Mouse (Mus musculus) CD4-positive, CD25-positive, alpha-beta regulatory T cell, adult 2 months (primary cell): ENCODE data around the gene Ppp1r9b.
A peak's percentile ranks its signal among the peaks of the same experiment; 100 is the strongest.
"Not testable (repeated sequence)": the region's sequence is repeated elsewhere in the genome, so short reads cannot be mapped to it uniquely, and the experiment has no call there.

ENCODE experiments used
- DNase-seq: peaks from one replicate; pipeline ENCODE4 v3.0.0-alpha.2; 2012; ENCODE audit warnings: low read depth, low spot score

The Ppp1r9b gene

DNA sequence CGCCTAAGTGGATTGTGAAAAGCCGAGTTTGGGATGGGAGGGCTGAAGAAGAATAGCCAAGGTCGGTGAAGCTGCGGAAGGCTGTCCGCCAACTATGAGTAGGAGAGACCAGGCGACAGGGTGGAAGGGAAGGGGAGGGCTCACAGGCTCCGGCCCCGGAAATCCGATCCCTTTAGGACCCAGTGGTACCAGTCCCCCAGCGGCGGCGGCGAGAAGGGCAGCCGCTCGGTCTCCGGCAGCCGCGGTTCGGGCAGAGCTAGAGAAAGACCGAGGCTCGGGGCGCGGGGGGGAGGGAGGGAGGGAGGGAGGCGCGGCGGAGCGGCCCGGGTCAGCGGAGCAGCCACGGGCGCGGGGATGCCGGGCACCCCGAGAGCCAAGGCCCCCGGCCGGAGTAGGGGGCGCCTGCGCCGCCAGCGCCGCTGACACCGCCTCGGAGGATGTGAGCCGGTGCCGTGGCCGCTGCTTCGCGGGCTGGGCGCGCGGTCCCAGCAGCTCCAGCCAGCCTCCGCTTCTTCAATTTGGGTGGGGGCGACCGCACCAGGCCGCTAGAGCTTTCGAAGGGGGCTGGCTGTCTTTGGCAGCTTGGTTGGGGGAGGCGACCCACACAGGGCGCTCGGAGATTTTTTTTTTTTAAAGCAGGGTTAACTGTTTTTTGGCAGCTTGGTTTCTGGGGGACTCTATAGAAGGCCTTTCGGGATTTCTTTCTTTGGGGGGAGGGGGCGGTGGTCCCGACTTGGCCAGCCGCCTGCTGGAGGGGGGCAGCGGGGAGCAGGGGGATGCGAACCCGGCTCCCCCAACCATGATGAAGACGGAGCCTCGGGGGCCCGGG lies at the start of gene Ppp1r9b:
Gene Ppp1r9b, plus strand, starts transcription at position 287 of the 829 bp plus-strand sequence.
- peak; percentile 93 for DNase-seq

- DNase-seq: no peak
These were observed 49.7 kb upstream of the Ppp1r9b start for GRCm38 (mm10) chr11:94941121-94941520.

GRCm38 (mm10) chr11:94941776-94942175 lies 49.1 kb upstream of the Ppp1r9b start:
- no peak for DNase-seq

DNA sequence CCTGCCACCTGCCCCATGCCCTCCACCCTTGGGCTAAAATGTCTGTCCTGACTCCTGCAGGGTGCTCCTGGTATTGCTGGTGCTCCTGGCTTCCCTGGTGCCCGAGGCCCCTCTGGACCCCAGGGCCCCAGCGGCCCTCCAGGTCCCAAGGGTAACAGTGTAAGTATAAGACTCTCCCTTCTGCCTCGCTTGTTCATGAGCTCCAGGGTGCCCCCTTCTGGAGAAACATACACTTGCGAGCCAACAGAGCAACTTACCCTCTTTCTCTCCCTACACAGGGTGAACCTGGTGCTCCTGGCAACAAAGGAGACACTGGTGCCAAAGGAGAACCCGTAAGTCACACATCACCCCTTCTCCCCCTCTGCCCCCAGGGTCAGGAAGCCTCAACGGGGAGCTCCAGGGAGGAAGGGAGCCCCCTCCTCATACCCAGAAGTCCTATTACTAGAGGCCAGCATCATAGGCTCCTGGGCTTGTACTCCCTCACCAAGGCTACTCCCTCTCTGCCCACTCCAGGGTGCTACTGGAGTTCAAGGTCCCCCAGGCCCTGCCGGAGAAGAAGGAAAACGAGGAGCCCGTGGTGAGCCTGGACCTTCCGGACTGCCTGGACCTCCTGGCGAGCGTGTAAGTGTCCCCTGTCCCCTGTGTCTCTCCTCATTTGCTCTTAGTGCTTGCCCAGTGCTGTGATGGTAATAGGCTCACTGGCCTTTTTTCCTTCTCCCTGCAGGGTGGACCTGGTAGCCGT lies 48.4 kb upstream of the Ppp1r9b start:
- peak; percentile 76 for DNase-seq

DNA sequence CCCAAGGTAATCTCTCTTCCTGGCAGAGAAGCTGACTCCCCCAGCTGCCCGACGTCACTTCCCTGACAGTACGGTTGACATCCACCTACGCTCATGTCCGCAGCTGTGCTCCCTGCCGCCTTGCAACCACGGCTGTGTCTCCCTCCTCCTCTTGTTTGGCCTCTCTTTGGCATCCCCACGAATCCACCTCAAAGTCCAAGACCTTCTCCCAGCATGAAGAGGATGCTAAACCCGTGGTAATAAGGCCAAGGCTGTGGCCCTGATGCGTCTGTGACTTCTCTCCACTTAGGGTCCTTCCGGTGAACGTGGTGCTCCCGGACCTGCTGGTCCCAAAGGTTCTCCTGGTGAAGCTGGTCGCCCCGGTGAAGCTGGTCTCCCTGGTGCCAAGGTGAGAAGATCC lies 47.8 kb upstream of the Ppp1r9b start:
- peak; percentile 40 for DNase-seq

GRCm38 (mm10) chr11:94944295-94944694 lies 46.5 kb upstream of the Ppp1r9b start:
- no peak for DNase-seq

DNA sequence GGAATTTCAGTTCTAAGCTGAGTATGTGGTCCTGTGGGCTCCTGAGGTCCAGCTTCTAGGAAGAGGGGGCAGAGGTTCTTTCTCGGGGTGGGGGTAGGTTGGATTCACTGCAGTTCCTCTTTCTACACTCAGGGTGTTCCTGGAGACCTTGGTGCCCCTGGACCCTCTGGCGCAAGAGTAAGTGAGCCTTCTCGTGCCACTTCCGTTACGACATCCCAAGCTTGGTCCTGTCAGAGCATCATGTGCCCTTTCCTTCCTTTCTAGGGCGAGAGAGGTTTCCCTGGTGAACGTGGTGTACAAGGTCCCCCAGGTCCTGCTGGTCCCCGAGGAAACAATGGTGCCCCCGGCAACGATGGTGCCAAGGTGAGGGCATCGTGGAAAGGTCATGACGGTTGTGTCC lies 45.6 kb upstream of the Ppp1r9b start:
- no peak for DNase-seq

DNA sequence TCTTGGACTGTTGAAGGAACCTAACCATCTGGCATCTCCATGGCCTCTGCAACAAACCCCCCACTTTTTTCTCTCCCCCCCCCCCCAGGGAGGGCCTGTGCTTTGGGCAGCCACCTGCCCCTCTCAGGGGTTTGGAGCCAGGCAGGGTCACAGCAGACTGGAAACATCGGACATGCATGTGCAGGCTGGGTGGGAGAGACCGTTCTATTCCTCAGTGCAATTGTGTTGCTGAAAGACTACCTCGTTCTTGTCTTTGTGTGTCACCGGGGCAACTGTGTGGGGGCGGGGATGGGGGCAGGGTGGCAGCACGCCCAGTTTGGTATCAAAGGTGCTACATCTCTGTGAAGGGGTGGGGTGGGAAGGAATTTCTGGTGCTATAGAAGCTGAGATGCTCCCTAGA lies 38.7 kb upstream of the Ppp1r9b start:
- DNase-seq: peak; percentile 27

GRCm38 (mm10) chr11:94955103-94955502 lies 35.7 kb upstream of the Ppp1r9b start:
- DNase-seq: no peak

DNA sequence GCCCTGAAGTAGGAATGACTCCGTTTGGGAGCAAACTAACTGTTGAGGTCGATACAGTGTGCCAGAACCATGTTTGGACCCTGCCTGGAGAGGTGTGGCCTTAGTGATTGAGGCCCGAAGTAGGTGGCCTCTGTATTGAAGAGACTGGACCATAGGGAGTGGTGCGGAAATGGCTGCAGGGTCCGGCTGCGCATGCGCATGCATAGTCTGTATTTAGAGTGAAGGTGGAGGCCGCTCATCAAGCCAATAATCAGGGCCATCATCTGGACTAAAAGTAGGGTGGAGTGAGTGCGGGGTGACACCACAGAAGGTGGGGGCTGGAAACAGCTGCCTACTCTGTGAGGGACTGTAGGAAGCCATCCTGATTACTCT lies 33.2 kb upstream of the Ppp1r9b start:
- no peak for DNase-seq

- DNase-seq: peak; percentile 51
These were observed 32.6 kb upstream of the Ppp1r9b start for GRCm38 (mm10) chr11:94958065-94958858.

DNA sequence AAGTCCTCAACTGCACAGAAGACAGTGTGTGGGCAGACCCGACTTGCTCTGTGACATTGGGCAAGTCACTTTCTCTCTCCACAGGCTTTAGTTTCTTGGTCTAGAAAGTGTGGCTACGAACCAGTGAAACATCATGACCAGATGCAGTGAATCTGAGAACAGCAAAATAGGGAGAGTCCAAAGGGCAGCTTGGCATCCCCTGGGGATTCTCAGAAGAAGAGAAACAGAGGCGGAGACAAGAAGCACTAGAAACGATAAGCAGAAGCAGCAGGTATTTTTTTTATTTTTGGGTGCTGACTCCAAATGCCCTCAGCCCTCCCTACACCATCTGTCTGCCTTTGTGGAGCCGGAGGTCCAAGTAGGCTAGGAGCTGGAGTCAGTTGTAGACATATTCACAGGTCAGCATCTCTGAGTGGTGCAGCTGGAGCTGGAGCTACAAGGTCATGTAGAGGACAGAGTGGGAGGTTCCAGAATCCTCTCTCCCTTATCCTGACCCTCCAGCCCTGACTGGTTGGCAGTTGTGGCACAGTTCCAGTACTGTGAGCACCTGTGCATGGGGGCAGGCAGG lies 28.2 kb upstream of the Ppp1r9b start:
- DNase-seq: no peak

DNA sequence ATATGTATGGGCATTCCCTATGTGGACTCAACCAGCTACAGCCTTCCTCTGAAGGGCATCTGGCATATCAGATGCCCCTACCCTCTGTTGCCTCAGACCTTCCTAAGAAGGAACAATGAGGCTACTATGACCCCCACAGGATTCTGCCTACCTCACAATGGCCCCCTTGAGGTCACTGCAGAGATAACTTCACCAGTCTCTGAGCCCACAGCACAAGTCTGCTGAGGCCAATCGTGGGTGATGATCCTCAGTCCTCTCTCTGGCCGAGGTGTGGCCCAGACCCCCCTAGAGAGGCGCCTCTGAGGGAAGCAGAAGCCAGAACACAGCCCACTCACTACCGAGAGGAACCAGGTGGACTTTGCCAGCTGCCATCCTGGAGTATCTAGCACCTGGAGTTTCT lies 23.4 kb upstream of the Ppp1r9b start, which contains the start of gene Hils1:
Gene Hils1, plus strand, starts transcription at position 175 of the 400 bp plus-strand sequence.
- no peak for DNase-seq

DNA sequence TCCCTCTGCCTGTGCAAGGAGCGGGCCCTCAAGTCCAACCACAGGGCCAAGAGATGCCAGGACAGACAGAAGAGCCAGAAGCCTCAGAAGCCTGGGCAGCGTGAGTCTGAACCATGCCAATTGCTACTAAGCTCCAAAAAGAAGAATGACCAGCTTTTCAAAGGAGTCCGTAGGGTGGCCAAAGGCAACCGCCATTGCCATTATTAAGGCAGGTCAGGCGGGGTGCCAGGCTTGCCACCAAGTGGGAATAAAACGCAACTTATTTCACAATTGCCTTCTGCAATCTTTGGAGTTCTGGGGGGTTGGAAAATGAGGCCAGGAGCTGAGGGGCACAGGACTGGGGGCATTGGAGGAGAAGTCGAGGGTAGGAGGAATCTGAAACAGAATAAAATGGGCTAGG lies 22.6 kb upstream of the Ppp1r9b start:
- no peak for DNase-seq

DNA sequence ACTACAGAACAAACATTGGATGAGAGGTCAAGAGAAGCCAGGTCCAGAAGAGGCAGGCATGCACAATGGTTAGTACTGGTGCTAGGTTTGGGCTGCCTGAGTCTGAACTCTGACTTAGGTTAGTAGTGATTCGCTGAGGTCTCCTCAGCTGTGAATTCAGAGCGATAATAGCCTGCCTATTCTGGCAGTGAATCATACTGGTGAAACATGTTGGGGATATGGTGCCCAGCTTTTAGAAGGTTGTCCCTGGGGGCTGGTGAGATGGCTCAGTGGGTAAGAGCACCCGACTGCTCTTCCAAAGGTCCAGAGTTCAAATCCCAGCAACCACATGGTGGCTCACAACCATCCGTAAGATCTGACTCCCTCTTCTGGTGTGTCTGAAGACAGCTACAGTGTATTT lies 21.1 kb upstream of the Ppp1r9b start:
- not testable (repeated sequence) for DNase-seq

- DNase-seq: peak; percentile 77
These were observed 20.5 kb upstream of the Ppp1r9b start for GRCm38 (mm10) chr11:94970210-94970943.

DNA sequence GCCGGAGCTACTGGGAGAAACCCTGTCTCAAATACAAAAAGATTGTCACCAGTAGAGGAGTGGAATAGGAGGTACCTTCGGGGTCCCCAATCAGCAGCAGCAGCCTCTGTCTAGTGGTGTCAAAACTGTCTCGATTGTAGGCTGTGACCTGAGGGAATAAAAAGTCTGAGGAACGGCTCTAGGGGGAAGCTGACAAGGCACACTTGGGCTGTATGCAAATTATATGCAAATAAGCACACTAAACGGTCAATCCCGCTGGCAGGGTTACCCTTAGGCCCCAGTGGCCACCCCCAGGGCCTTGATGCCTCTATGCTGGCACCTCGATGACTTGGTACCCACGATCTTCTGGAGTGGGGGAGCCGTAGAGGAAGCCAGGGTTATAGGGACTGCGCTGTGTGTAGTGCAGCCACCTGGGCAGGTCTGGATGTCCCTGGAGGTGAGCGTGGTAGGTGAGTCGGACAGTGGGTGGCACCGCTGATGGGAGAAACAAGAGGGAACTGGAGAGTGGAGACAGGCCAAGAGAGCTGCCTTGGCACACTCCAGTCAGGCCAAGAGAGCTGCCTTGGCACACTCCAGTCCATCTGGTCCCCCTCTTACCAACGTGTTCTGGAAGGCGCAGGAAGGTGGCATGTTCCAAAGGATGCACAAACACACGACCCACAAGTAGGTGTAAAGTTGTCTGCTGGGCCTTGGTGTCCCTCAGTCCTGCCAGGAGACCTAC lies 18.8 kb upstream of the Ppp1r9b start:
- DNase-seq: no peak

DNA sequence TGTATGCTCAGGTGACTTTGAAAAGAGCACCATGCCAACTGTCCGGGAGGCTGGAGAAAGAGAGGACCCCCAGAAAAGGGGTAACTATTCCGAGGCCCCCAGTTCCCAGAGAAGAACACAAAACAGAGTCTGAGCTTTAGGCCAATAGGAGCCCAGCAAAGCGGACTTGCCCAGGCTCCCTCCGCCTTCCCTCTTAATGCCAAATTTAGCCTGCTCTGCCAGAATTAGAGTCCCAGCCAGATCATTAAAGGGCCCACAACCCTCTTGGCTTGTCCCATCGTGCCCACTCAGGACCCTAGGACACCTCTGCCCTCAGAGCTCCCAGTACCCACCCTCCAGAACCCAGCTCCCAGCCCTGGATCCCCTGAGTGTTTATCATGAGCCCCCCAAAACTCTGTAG lies 17.9 kb upstream of the Ppp1r9b start:
- no peak for DNase-seq

DNA sequence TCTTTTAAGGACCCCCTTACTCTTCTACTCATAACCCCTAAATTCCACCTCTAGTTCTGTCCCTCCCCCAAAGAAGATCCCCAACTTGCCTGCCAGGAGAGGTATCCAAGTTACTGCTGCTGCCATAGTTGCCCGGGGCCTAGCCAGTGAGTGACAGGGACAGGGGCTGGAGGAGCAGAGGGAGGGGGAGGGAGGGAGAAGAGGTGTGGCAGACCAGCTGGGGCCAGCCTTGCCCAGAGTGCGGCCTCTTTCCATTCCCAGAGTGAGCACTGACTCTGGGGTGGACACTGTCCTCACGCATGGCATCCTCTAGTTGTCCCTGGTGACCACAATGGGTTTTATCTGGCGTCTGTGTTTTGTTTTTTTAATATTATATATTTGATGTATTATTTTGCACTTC lies 17.5 kb upstream of the Ppp1r9b start:
- no peak for DNase-seq

GRCm38 (mm10) chr11:94974951-94975350 lies 15.9 kb upstream of the Ppp1r9b start:
- DNase-seq: no peak
